Mouse (Mus musculus): ENCODE data around the gene Gm26661. TPM values are rescaled to one million over a fixed set of nuclear protein-coding genes. Genes with fewer than 3 reads are reported as not detected.

The Gm26661 gene
- polyA plus RNA-seq, 1 experiment from 2014 or later = not detected

- 65% methylated on average over 4 of the region's 4 CpGs for WGBS
- Histone ChIP-seq H3K4me1 (ENCODE audit: control insufficient read depth, insufficient read depth, low read length) (peaks cover 9% of the 10 kb centered on the region), H3K9ac (ENCODE audit: low read depth, low read length) (no peak overlapping the region), H3K4me3 (ENCODE audit: low read length) (no peak overlapping the region), H3K36me3 (ENCODE audit: control insufficient read depth, insufficient read depth, low read length) (no peaks in the 10 kb centered on the region), H3K4me2 (ENCODE audit: low read depth, low read length) (no peak overlapping the region), H3K27me3 (replicated peaks; ENCODE audit: control insufficient read depth, insufficient read depth, low read length) (no peaks in the 10 kb centered on the region), H3K9me3 (ENCODE audit: control insufficient read depth, low read length) (no peaks in the 10 kb centered on the region; the same call in 1 of the 2 replicates), H3K27ac (ENCODE audit: low read length) (no peak overlapping the region)
- no peak for ATAC-seq
Measured at GRCm38 (mm10) chr14:7795961-7796360, 4.6 kb downstream of the Gm26661 start.

GRCm38 (mm10) chr14:7800611-7801010 lies 9.2 kb downstream of the Gm26661 start:
- H3K9ac ChIP-seq (ENCODE audit: low read depth, low read length) = no peak overlapping the region
- no peak overlapping the region for H3K27ac ChIP-seq (ENCODE audit: low read length)
- no peaks in the 10 kb centered on the region for H3K36me3 ChIP-seq (ENCODE audit: control insufficient read depth, insufficient read depth, low read length)
- no peaks in the 10 kb centered on the region; the same call in 1 of the 2 replicates for H3K9me3 ChIP-seq (ENCODE audit: control insufficient read depth, low read length)
- no peaks in the 10 kb centered on the region for H3K27me3 ChIP-seq (replicated peaks; ENCODE audit: control insufficient read depth, insufficient read depth, low read length)
- no peak overlapping the region for H3K4me2 ChIP-seq (ENCODE audit: low read depth, low read length)
- H3K4me3 ChIP-seq (ENCODE audit: low read length) = no peak overlapping the region
- no peaks in the 10 kb centered on the region for H3K4me1 ChIP-seq (ENCODE audit: control insufficient read depth, insufficient read depth, low read length)
- no peak for ATAC-seq

GRCm38 (mm10) chr14:7801831-7802230 lies 10.4 kb downstream of the Gm26661 start:
- Histone ChIP-seq H3K9me3 (ENCODE audit: control insufficient read depth, low read length) (no peaks in the 10 kb centered on the region; the same call in 1 of the 2 replicates), H3K4me2 (ENCODE audit: low read depth, low read length) (no peak overlapping the region), H3K27me3 (replicated peaks; ENCODE audit: control insufficient read depth, insufficient read depth, low read length) (no peaks in the 10 kb centered on the region), H3K9ac (ENCODE audit: low read depth, low read length) (no peak overlapping the region), H3K4me3 (ENCODE audit: low read length) (no peak overlapping the region), H3K4me1 (ENCODE audit: control insufficient read depth, insufficient read depth, low read length) (no peaks in the 10 kb centered on the region), H3K27ac (ENCODE audit: low read length) (no peak overlapping the region), H3K36me3 (ENCODE audit: control insufficient read depth, insufficient read depth, low read length) (no peaks in the 10 kb centered on the region)
- ATAC-seq = no peak
- WGBS = 8% methylated on average over 4 of the region's 4 CpGs

- no peak overlapping the region for H3K4me3 ChIP-seq (ENCODE audit: low read length)
- H3K9me3 ChIP-seq (ENCODE audit: control insufficient read depth, low read length) = no peaks in the 10 kb centered on the region; the same call in 1 of the 2 replicates
- no peak overlapping the region for H3K4me2 ChIP-seq (ENCODE audit: low read depth, low read length)
- 52% methylated on average over 4 of the region's 4 CpGs for WGBS
- no peak for ATAC-seq
- H3K36me3 ChIP-seq (ENCODE audit: control insufficient read depth, insufficient read depth, low read length) = no peaks in the 10 kb centered on the region
- H3K27ac ChIP-seq (ENCODE audit: low read length) = no peak overlapping the region
- H3K9ac ChIP-seq (ENCODE audit: low read depth, low read length) = no peak overlapping the region
- peaks cover 4% of the 10 kb centered on the region; the same call in 1 of the 2 replicates for H3K4me1 ChIP-seq (ENCODE audit: control insufficient read depth, insufficient read depth, low read length)
- H3K27me3 ChIP-seq (replicated peaks; ENCODE audit: control insufficient read depth, insufficient read depth, low read length) = no peaks in the 10 kb centered on the region
Measured at GRCm38 (mm10) chr14:7803874-7804557, 12.6 kb downstream of the Gm26661 start.

GRCm38 (mm10) chr14:7804558-7804905 lies 13.1 kb downstream of the Gm26661 start:
- no peaks in the 10 kb centered on the region for H3K27me3 ChIP-seq (replicated peaks; ENCODE audit: control insufficient read depth, insufficient read depth, low read length)
- H3K9ac ChIP-seq (ENCODE audit: low read depth, low read length) = no peak overlapping the region
- no peak overlapping the region for H3K4me3 ChIP-seq (ENCODE audit: low read length)
- no peak for ATAC-seq
- H3K4me2 ChIP-seq (ENCODE audit: low read depth, low read length) = no peak overlapping the region
- H3K36me3 ChIP-seq (ENCODE audit: control insufficient read depth, insufficient read depth, low read length) = no peaks in the 10 kb centered on the region
- peaks cover 9% of the 10 kb centered on the region for H3K4me1 ChIP-seq (ENCODE audit: control insufficient read depth, insufficient read depth, low read length)
- H3K9me3 ChIP-seq (ENCODE audit: control insufficient read depth, low read length) = no peaks in the 10 kb centered on the region; the same call in 1 of the 2 replicates
- WGBS = 86% methylated on average over 2 of the region's 2 CpGs
- H3K27ac ChIP-seq (ENCODE audit: low read length) = no peak overlapping the region

- peak; percentile 80 for ATAC-seq
- Histone ChIP-seq H3K36me3 (ENCODE audit: control insufficient read depth, insufficient read depth, low read length) (no peaks in the 10 kb centered on the region), H3K4me2 (ENCODE audit: low read depth, low read length) (no peak overlapping the region), H3K9me3 (ENCODE audit: control insufficient read depth, low read length) (no peaks in the 10 kb centered on the region; the same call in 1 of the 2 replicates), H3K4me1 (ENCODE audit: control insufficient read depth, insufficient read depth, low read length) (peaks cover 10% of the 10 kb centered on the region), H3K27me3 (replicated peaks; ENCODE audit: control insufficient read depth, insufficient read depth, low read length) (no peaks in the 10 kb centered on the region), H3K9ac (ENCODE audit: low read depth, low read length) (no peak overlapping the region), H3K27ac (ENCODE audit: low read length) (peak overlapping the region; percentile 38; the same call in 1 of the 2 replicates), H3K4me3 (ENCODE audit: low read length) (no peak overlapping the region)
- WGBS = 53% methylated on average over 4 of the region's 4 CpGs
Measured at GRCm38 (mm10) chr14:7807711-7808110, 16.3 kb downstream of the Gm26661 start.

- Histone ChIP-seq H3K4me1 (ENCODE audit: control insufficient read depth, insufficient read depth, low read length) (peaks cover 10% of the 10 kb centered on the region), H3K4me3 (ENCODE audit: low read length) (no peak overlapping the region), H3K27me3 (replicated peaks; ENCODE audit: control insufficient read depth, insufficient read depth, low read length) (no peaks in the 10 kb centered on the region), H3K27ac (ENCODE audit: low read length) (peak overlapping the region; percentile 73), H3K9ac (ENCODE audit: low read depth, low read length) (peak overlapping the region; percentile 40; the same call in 1 of the 2 replicates), H3K36me3 (ENCODE audit: control insufficient read depth, insufficient read depth, low read length) (no peaks in the 10 kb centered on the region), H3K9me3 (ENCODE audit: control insufficient read depth, low read length) (no peaks in the 10 kb centered on the region; the same call in 1 of the 2 replicates), H3K4me2 (ENCODE audit: low read depth, low read length) (no peak overlapping the region)
- WGBS = 61% methylated on average over 11 of the region's 11 CpGs
- peak; percentile 39 for ATAC-seq
Measured at GRCm38 (mm10) chr14:7808501-7808981, 17.2 kb downstream of the Gm26661 start.

GRCm38 (mm10) chr14:7809043-7809955 lies 17.9 kb downstream of the Gm26661 start:
- no peaks in the 10 kb centered on the region for H3K36me3 ChIP-seq (ENCODE audit: control insufficient read depth, insufficient read depth, low read length)
- H3K4me3 ChIP-seq (ENCODE audit: low read length) = no peak overlapping the region
- H3K4me1 ChIP-seq (ENCODE audit: control insufficient read depth, insufficient read depth, low read length) = peaks cover 10% of the 10 kb centered on the region
- H3K9me3 ChIP-seq (ENCODE audit: control insufficient read depth, low read length) = no peaks in the 10 kb centered on the region; the same call in 1 of the 2 replicates
- 68% methylated on average over 12 of the region's 12 CpGs for WGBS
- H3K27me3 ChIP-seq (replicated peaks; ENCODE audit: control insufficient read depth, insufficient read depth, low read length) = no peaks in the 10 kb centered on the region
- peak; percentile 61 for ATAC-seq
- no peak overlapping the region for H3K4me2 ChIP-seq (ENCODE audit: low read depth, low read length)
- H3K27ac ChIP-seq (ENCODE audit: low read length) = peak overlapping the region; percentile 73
- H3K9ac ChIP-seq (ENCODE audit: low read depth, low read length) = peak overlapping the region; percentile 37

GRCm38 (mm10) chr14:7817770-7818462 lies 26.5 kb downstream of the Gm26661 start, which contains the start of gene Flnb:
Gene Flnb, plus strand, starts transcription at chr14:7817957.
- H3K4me1 ChIP-seq (ENCODE audit: control insufficient read depth, insufficient read depth, low read length) = peaks cover 35% of the 10 kb centered on the region
- H3K4me2 ChIP-seq (ENCODE audit: low read depth, low read length) = peak within 1 kb of the TSS; percentile 79
- ATAC-seq = peak; percentile 94
- WGBS = under 1% methylated on average over 49 of the region's 49 CpGs
- no peaks in the 10 kb centered on the region for H3K9me3 ChIP-seq (ENCODE audit: control insufficient read depth, low read length)
- H3K9ac ChIP-seq (ENCODE audit: low read depth, low read length) = peak within 1 kb of the TSS; percentile 86
- H3K4me3 ChIP-seq (ENCODE audit: low read length) = peak within 1 kb of the TSS; percentile 82
- H3K27ac ChIP-seq (ENCODE audit: low read length) = peak within 1 kb of the TSS; percentile 86
- no peaks in the 10 kb centered on the region for H3K36me3 ChIP-seq (ENCODE audit: control insufficient read depth, insufficient read depth, low read length)
- no peaks in the 10 kb centered on the region for H3K27me3 ChIP-seq (replicated peaks; ENCODE audit: control insufficient read depth, insufficient read depth, low read length)

Measured in intestine, embryonic 16.5 days (tissue).